Mouse (Mus musculus) olfactory bulb, adult 2 months (tissue): ENCODE results near the gene Med26.

Source experiments
- CTCF ChIP-seq: fragments of 200-500 bp; IDR thresholded peaks from 2 replicates; pipeline ENCODE4 v1.5.1; 2012; ENCODE audit warnings: low read depth, mild to moderate bottlenecking, low read length, moderate library complexity; ENCODE audit not compliant: insufficient read depth
- POLR2A ChIP-seq: fragments of 200-500 bp; IDR thresholded peaks from 2 replicates; pipeline ENCODE4 v1.6.1; 2012; ENCODE audit warnings: mild to moderate bottlenecking, low read depth, low read length, moderate library complexity; ENCODE audit not compliant: insufficient read depth

DNA sequence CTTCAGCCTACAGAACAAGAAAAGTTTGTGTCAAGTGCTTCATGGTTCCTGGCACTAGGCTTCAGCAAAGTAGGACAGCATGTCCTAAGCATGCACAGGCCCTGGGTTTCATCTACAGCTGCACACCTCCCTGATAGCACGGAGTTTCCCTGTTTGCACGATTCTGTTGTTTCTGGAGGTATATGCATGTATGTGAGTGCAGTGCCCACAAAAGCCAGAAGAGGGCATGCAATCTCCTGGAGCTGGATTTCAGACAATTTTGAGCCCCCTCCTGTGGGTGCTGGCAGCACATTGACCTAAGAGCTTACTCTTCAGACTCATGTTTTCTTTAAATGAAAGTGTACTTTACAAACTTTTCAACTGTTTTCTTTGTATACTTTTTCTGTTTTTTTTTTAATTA is 94.2 kb downstream of the Med26 start:
- TF ChIP-seq POLR2A (no peak), CTCF (no peak)
